Mouse (Mus musculus): ENCODE results near the gene Pm20d1.

DNA sequence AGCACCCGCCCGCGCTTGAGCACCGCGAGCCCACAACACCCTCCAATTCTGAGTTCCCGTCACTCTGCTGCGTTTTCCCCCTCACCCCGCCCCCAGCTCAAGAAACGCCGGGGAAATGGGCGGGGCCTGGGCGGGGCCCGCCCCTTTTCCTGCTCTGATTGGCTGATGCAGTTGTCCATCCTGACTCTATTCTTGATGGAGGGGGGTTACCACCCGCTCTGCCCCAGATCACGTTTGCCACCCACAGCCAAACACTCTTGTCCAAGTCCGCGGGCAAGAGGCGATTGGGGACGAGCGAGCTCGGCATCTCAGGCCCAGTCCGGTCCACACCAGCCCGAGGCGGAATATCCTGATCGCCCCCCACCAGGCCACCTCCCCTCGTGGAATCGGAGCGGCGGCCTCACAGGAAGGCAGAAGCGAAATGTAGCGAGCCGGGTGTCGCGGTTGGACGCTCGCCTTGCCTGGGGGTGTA is 30.6 kb downstream of the Pm20d1 start:
- no peak for TF ChIP-seq CTCF (IDR thresholded peaks at IDR 0.05; ENCODE audit: low read depth)
- TF ChIP-seq EP300 (IDR thresholded peaks at IDR 0.05; ENCODE audit: low read depth), result peak; percentile 8; the same call in 1 of the 2 replicates

All from liver, postnatal 0 days (tissue).